Mouse (Mus musculus): ENCODE measurements around the gene Cass4.

Gene Cass4

DNA sequence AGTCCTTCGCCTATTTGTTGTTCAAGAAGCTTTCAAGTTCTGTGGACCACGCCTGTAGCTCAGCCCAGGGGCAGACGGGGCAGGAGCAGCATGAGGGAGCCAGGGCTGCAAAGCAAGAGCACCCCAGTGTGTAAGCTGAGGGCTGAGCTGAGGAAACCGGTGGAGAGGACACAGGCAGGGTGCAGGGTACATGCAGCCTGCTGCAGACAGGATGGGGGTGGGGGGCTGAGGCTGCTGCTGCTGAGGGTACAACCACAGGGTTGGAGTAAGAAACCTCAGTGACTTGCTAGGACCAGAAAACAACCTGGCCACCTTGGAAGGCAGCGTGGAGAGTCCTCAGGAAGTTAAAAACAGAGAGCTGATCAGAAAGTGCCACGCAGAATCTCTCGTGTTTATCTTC, 86.7 kb downstream of the Cass4 start:
- DNase-seq (ENCODE audit: inconsistent age in 2 of 2, low spot score in 1 of 2): no peak

- no peak for DNase-seq (ENCODE audit: inconsistent age in 2 of 2, low spot score in 1 of 2)
These were observed 88.2 kb downstream of the Cass4 start for GRCm38 (mm10) chr2:172481654-172482385.
